Mouse (Mus musculus): Measurements from ENCODE around the gene Zcchc10.

DNA sequence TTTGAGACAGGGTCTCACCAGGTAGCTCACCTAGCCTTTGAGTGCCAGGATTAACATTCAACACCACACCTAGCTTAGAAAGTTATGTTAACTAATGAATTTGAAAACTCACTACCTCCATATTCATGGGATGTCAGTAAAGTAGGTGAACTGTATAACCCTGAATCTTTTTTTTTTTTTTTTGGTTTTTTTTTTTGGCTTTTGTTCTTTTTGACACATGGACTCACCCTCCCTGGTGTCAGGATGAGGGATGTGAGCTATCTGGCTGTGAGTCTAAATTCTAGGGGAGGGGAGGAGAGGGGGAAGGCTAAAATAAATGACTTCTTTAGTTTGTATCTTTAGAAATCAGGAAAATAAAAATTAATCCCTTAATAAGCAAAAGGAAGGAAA, 11.7 kb downstream of the Zcchc10 start:
- TF ChIP-seq POLR2A (IDR thresholded peaks at IDR 0.05; ENCODE audit: low read depth, low read length) (no peak), CTCF (IDR thresholded peaks at IDR 0.05; ENCODE audit: extremely low read depth, insufficient read depth, insufficient read length, insufficient replicate concordance) (no peak)
